Mouse (Mus musculus): ENCODE measurements at regions not wholly inside any gene's neighbourhood (a gene's known extent, or its start where the extent isn't known, plus 50 kb on each side); places are given as distances from the start of the nearest gene placed in this dataset.

DNA sequence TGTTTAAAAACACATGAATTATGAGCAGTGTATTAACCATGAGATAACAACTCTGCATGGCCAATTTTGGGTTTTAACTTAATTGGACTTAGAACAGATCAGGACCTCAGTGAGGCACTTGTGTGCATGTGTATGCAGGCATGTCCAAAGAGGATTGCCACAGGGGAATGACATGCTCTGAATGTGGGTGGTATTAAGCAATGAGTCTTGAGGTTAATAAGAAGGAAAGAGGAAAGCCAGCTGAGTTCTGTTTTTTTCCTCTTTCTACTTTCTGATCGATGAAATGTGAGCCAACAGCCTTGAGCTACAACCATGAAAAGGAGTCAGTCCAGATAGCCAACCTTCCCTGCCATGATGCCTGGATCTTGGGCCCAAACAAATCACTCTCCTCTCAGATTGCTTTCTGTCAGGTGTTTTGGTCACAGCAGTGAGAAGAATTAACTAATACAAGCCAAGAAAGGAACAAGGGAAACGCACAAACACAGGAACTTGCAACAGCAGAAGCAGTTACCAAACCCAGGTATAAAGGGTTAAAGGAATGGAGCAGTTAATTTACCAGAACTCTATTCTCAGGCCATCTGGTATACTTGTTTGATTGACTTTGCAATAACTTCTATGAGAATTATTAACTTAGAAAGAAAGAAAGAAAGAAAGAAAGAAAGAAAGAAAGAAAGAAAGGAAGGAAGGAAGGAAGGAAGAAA, 243.3 kb upstream of the Mmadhc start:
- ATAC-seq (peak; percentile 47; the same call in 1 of the 2 replicates), DNase-seq (no peak)
- Histone ChIP-seq H3K36me3 (replicated peaks; ENCODE audit: insufficient read depth, low read length) (no peaks in the 10 kb centered on the region), H3K4me1 (ENCODE audit: insufficient read depth) (no peaks in the 10 kb centered on the region), H3K9ac (replicated peaks) (no peak overlapping the region), H3K4me2 (ENCODE audit: low read depth, low read length) (peak overlapping the region; percentile 42; the same call in 1 of the 2 replicates), H3K27ac (ENCODE audit: low read depth) (no peak overlapping the region), H3K9me3 (ENCODE audit: low read length) (no peaks in the 10 kb centered on the region), H3K4me3 (ENCODE audit: low read depth, low read length) (no peak overlapping the region), H3K27me3 (ENCODE audit: insufficient read depth, low read length) (no peaks in the 10 kb centered on the region)
- TF ChIP-seq EP300 (IDR thresholded peaks at IDR 0.05; ENCODE audit: low read depth) (peak; percentile 12; the same call in 1 of the 2 replicates), CTCF (IDR thresholded peaks at IDR 0.05; ENCODE audit: low read depth) (no peak)
- 46% methylated on average over 2 of the region's 2 CpGs for WGBS (ENCODE audit: insufficient replicate concordance)

DNA sequence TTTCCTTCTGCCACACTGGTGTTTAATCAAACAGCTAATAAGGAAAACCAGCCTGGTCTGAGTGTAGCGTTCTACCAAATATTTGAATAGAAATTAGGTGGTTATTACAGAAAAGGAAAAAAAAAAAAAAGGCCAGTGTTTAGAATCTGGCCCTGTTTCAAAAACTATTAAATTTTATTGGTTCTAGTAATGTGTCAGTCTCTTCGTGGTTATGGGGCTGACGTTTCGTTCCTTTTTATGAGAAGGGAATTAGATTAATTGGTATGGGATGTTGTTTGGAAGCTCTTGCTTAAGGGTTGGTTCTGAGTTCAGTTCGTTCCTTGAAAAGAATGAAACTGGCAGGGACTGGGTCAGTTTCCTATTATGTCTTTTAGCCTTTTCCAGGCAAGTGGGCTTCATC, 241.5 kb upstream of the Mmadhc start:
- Histone ChIP-seq H3K4me3 (ENCODE audit: low read depth, low read length) (no peak overlapping the region), H3K36me3 (replicated peaks; ENCODE audit: insufficient read depth, low read length) (no peaks in the 10 kb centered on the region), H3K9me3 (ENCODE audit: low read length) (no peaks in the 10 kb centered on the region), H3K27me3 (ENCODE audit: insufficient read depth, low read length) (no peaks in the 10 kb centered on the region), H3K4me2 (ENCODE audit: low read depth, low read length) (no peak overlapping the region), H3K9ac (replicated peaks) (no peak overlapping the region), H3K27ac (ENCODE audit: low read depth) (no peak overlapping the region), H3K4me1 (ENCODE audit: insufficient read depth) (no peaks in the 10 kb centered on the region)
- 67% methylated on average over 5 of the region's 5 CpGs for WGBS (ENCODE audit: insufficient replicate concordance)
- no peak for DNase-seq
- ATAC-seq: no peak
- TF ChIP-seq EP300 (IDR thresholded peaks at IDR 0.05; ENCODE audit: low read depth) (no peak), CTCF (IDR thresholded peaks at IDR 0.05; ENCODE audit: low read depth) (no peak)

GRCm38 (mm10) chr2:50535085-50535878, 238.7 kb upstream of the Mmadhc start:
- no peak overlapping the region for H3K4me2 ChIP-seq (ENCODE audit: low read depth, low read length)
- H3K9ac ChIP-seq (replicated peaks): no peak overlapping the region
- ATAC-seq (no peak), DNase-seq (no peak)
- no peaks in the 10 kb centered on the region for H3K36me3 ChIP-seq (replicated peaks; ENCODE audit: insufficient read depth, low read length)
- no peaks in the 10 kb centered on the region for H3K4me1 ChIP-seq (ENCODE audit: insufficient read depth)
- no peaks in the 10 kb centered on the region for H3K27me3 ChIP-seq (ENCODE audit: insufficient read depth, low read length)
- 51% methylated on average over 4 of the region's 4 CpGs for WGBS (ENCODE audit: insufficient replicate concordance)
- H3K4me3 ChIP-seq (ENCODE audit: low read depth, low read length): no peak overlapping the region
- no peaks in the 10 kb centered on the region for H3K9me3 ChIP-seq (ENCODE audit: low read length)
- TF ChIP-seq EP300 (IDR thresholded peaks at IDR 0.05; ENCODE audit: low read depth): no peak
- no peak for TF ChIP-seq CTCF (IDR thresholded peaks at IDR 0.05; ENCODE audit: low read depth)
- no peak overlapping the region for H3K27ac ChIP-seq (ENCODE audit: low read depth)

DNA sequence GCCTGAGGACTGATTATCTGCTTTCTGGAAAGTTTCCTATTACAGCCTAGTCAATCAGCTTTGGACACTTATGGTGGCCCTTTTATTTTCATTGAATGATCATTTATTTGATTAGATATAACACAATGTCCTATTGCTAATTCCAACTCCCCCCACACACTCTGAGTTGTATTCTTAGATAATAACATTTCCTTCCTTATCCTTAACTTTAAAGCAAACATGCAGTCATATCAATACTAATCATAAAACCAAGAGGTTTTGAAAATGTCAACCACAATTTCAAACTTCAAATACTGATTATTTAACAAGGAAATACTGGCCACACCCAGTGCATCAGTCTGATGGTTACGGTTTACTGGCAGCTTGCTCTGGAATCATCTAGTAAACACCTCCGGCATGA, 237.1 kb upstream of the Mmadhc start:
- Histone ChIP-seq H3K27ac (ENCODE audit: low read depth) (no peak overlapping the region), H3K9me3 (ENCODE audit: low read length) (no peaks in the 10 kb centered on the region), H3K4me2 (ENCODE audit: low read depth, low read length) (no peak overlapping the region), H3K9ac (replicated peaks) (no peak overlapping the region), H3K36me3 (replicated peaks; ENCODE audit: insufficient read depth, low read length) (no peaks in the 10 kb centered on the region), H3K4me3 (ENCODE audit: low read depth, low read length) (no peak overlapping the region), H3K4me1 (ENCODE audit: insufficient read depth) (no peaks in the 10 kb centered on the region), H3K27me3 (ENCODE audit: insufficient read depth, low read length) (no peaks in the 10 kb centered on the region)
- 79% methylated on average over 2 of the region's 2 CpGs for WGBS (ENCODE audit: insufficient replicate concordance)
- TF ChIP-seq EP300 (IDR thresholded peaks at IDR 0.05; ENCODE audit: low read depth) (no peak), CTCF (IDR thresholded peaks at IDR 0.05; ENCODE audit: low read depth) (no peak)
- no peak for DNase-seq
- ATAC-seq: no peak

- Histone ChIP-seq H3K9ac (replicated peaks) (no peak overlapping the region), H3K27me3 (ENCODE audit: insufficient read depth, low read length) (no peaks in the 10 kb centered on the region), H3K4me2 (ENCODE audit: low read depth, low read length) (no peak overlapping the region), H3K4me1 (ENCODE audit: insufficient read depth) (no peaks in the 10 kb centered on the region), H3K4me3 (ENCODE audit: low read depth, low read length) (no peak overlapping the region), H3K27ac (ENCODE audit: low read depth) (no peak overlapping the region), H3K36me3 (replicated peaks; ENCODE audit: insufficient read depth, low read length) (no peaks in the 10 kb centered on the region), H3K9me3 (ENCODE audit: low read length) (no peaks in the 10 kb centered on the region)
- no peak for ATAC-seq
- no peak for DNase-seq
- TF ChIP-seq EP300 (IDR thresholded peaks at IDR 0.05; ENCODE audit: low read depth) (no peak), CTCF (IDR thresholded peaks at IDR 0.05; ENCODE audit: low read depth) (no peak)
Measured at GRCm38 (mm10) chr2:50527425-50527824, 230.8 kb upstream of the Mmadhc start.

- Histone ChIP-seq H3K36me3 (replicated peaks; ENCODE audit: insufficient read depth, low read length) (no peaks in the 10 kb centered on the region), H3K9ac (replicated peaks) (no peak overlapping the region), H3K9me3 (ENCODE audit: low read length) (no peaks in the 10 kb centered on the region), H3K4me2 (ENCODE audit: low read depth, low read length) (no peak overlapping the region), H3K4me3 (ENCODE audit: low read depth, low read length) (no peak overlapping the region), H3K27ac (ENCODE audit: low read depth) (no peak overlapping the region), H3K27me3 (ENCODE audit: insufficient read depth, low read length) (no peaks in the 10 kb centered on the region), H3K4me1 (ENCODE audit: insufficient read depth) (no peaks in the 10 kb centered on the region)
- WGBS (ENCODE audit: insufficient replicate concordance): 74% methylated on average over 10 of the region's 10 CpGs
- DNase-seq: no peak
- TF ChIP-seq EP300 (IDR thresholded peaks at IDR 0.05; ENCODE audit: low read depth): no peak
- no peak for TF ChIP-seq CTCF (IDR thresholded peaks at IDR 0.05; ENCODE audit: low read depth)
- ATAC-seq: no peak
Measured at GRCm38 (mm10) chr2:50524838-50525615, 228.4 kb upstream of the Mmadhc start.

Measured in liver, postnatal 0 days (tissue).